Mouse (Mus musculus): ENCODE measurements at regions not wholly inside any gene's neighbourhood (a gene's known extent, or its start where the extent isn't known, plus 50 kb on each side); places are given as distances from the start of the nearest gene placed in this dataset.

DNA sequence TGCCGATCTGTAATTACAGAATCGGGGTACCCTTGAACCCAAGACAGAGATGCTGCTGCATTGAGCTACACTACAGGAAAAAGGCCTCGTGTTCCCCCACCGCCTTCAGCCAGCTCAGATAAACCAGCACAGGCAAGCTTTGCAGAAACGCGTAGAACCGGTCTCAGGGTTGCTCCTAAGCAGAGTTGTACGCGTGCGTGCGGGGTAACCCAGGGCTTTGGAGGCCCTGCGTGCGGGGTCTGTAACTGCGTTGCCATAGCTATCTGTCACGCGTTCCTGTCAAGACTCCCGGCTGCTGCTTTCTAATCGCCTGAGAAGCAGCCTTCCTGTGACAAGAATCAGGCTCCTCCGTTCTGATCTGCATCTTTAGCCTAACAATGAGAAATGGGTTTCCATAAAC, 69.6 kb upstream of the Hnrnpa3 start:
- H3K27me3 ChIP-seq (ENCODE audit: control insufficient read depth, insufficient read depth, insufficient read length): peaks cover 39% of the 10 kb centered on the region
- H3K36me3 ChIP-seq (ENCODE audit: control insufficient read depth, insufficient read depth): no peaks in the 10 kb centered on the region
- H3K4me3 ChIP-seq (ENCODE audit: insufficient read depth, poor library complexity, severe bottlenecking): no peak overlapping the region
- H3K79me3 ChIP-seq (ENCODE audit: low read depth): no peaks in the 10 kb centered on the region
- no peak for TF ChIP-seq USF1 (IDR thresholded peaks at IDR 0.05; ENCODE audit: low read depth)
- TF ChIP-seq CTCF (IDR thresholded peaks at IDR 0.05; ENCODE audit: control insufficient read depth, insufficient read depth, insufficient read length): no peak
- TF ChIP-seq CEBPB (IDR thresholded peaks at IDR 0.05; ENCODE audit: low read depth): no peak
- H3K79me2 ChIP-seq (ENCODE audit: control insufficient read depth, insufficient read depth): no peaks in the 10 kb centered on the region
- no peak overlapping the region for H3ac ChIP-seq (ENCODE audit: control insufficient read depth, insufficient read length, low read depth)

GRCm38 (mm10) chr2:75590175-75590574, 68.9 kb upstream of the Hnrnpa3 start:
- TF ChIP-seq CTCF (IDR thresholded peaks at IDR 0.05; ENCODE audit: control insufficient read depth, insufficient read depth, insufficient read length): peak; percentile 92
- no peak for TF ChIP-seq MAX (IDR thresholded peaks at IDR 0.05)
- TF ChIP-seq USF1 (IDR thresholded peaks at IDR 0.05; ENCODE audit: low read depth): no peak
- no peak for TF ChIP-seq CEBPB (IDR thresholded peaks at IDR 0.05; ENCODE audit: low read depth)
- Histone ChIP-seq H3K79me3 (ENCODE audit: low read depth) (no peaks in the 10 kb centered on the region), H3K36me3 (ENCODE audit: control insufficient read depth, insufficient read depth) (no peaks in the 10 kb centered on the region), H3K4me3 (ENCODE audit: insufficient read depth, poor library complexity, severe bottlenecking) (no peak overlapping the region), H3ac (ENCODE audit: control insufficient read depth, insufficient read length, low read depth) (no peak overlapping the region), H3K79me2 (ENCODE audit: control insufficient read depth, insufficient read depth) (no peaks in the 10 kb centered on the region), H3K27me3 (ENCODE audit: control insufficient read depth, insufficient read depth, insufficient read length) (peaks cover 39% of the 10 kb centered on the region)

GRCm38 (mm10) chr2:75600511-75600910, 58.5 kb upstream of the Hnrnpa3 start:
- no peaks in the 10 kb centered on the region for H3K79me2 ChIP-seq (ENCODE audit: control insufficient read depth, insufficient read depth)
- H3K4me3 ChIP-seq (ENCODE audit: insufficient read depth, poor library complexity, severe bottlenecking): no peak overlapping the region
- H3K79me3 ChIP-seq (ENCODE audit: low read depth): no peaks in the 10 kb centered on the region
- H3K27me3 ChIP-seq (ENCODE audit: control insufficient read depth, insufficient read depth, insufficient read length): peaks cover 3% of the 10 kb centered on the region
- H3K36me3 ChIP-seq (ENCODE audit: control insufficient read depth, insufficient read depth): no peaks in the 10 kb centered on the region
- no peak for TF ChIP-seq CEBPB (IDR thresholded peaks at IDR 0.05; ENCODE audit: low read depth)
- no peak for TF ChIP-seq MAX (IDR thresholded peaks at IDR 0.05)
- TF ChIP-seq CTCF (IDR thresholded peaks at IDR 0.05; ENCODE audit: control insufficient read depth, insufficient read depth, insufficient read length): no peak
- no peak for TF ChIP-seq USF1 (IDR thresholded peaks at IDR 0.05; ENCODE audit: low read depth)
- no peak for TF ChIP-seq MYOD1 (IDR thresholded peaks at IDR 0.05; ENCODE audit: control insufficient read depth, insufficient read length, low read depth)
- no peak for TF ChIP-seq FOSL1 (IDR thresholded peaks at IDR 0.05; ENCODE audit: insufficient read depth, low read length, poor library complexity, severe bottlenecking)
- no peak for TF ChIP-seq MYOG (IDR thresholded peaks at IDR 0.05; ENCODE audit: control insufficient read depth, extremely low read depth, insufficient read length)
- H3ac ChIP-seq (ENCODE audit: control insufficient read depth, insufficient read length, low read depth): no peak overlapping the region

GRCm38 (mm10) chr2:75603175-75603871, 55.7 kb upstream of the Hnrnpa3 start:
- no peak for TF ChIP-seq MYOG (IDR thresholded peaks at IDR 0.05; ENCODE audit: control insufficient read depth, extremely low read depth, insufficient read length)
- peaks cover 3% of the 10 kb centered on the region for H3K27me3 ChIP-seq (ENCODE audit: control insufficient read depth, insufficient read depth, insufficient read length)
- no peak overlapping the region for H3K4me3 ChIP-seq (ENCODE audit: insufficient read depth, poor library complexity, severe bottlenecking)
- no peak overlapping the region for H3ac ChIP-seq (ENCODE audit: control insufficient read depth, insufficient read length, low read depth)
- H3K79me2 ChIP-seq (ENCODE audit: control insufficient read depth, insufficient read depth): no peaks in the 10 kb centered on the region
- H3K79me3 ChIP-seq (ENCODE audit: low read depth): no peaks in the 10 kb centered on the region
- H3K36me3 ChIP-seq (ENCODE audit: control insufficient read depth, insufficient read depth): no peaks in the 10 kb centered on the region

- H3K27me3 ChIP-seq (ENCODE audit: control insufficient read depth, insufficient read depth, insufficient read length): no peaks in the 10 kb centered on the region
- TF ChIP-seq CTCF (IDR thresholded peaks at IDR 0.05; ENCODE audit: control insufficient read depth, insufficient read depth, insufficient read length) (peak; percentile 79), CEBPB (IDR thresholded peaks at IDR 0.05; ENCODE audit: low read depth) (no peak)
- H3K4me3 ChIP-seq (ENCODE audit: insufficient read depth, poor library complexity, severe bottlenecking): no peak overlapping the region
- H3K79me2 ChIP-seq (ENCODE audit: control insufficient read depth, insufficient read depth): no peaks in the 10 kb centered on the region
- no peaks in the 10 kb centered on the region for H3K36me3 ChIP-seq (ENCODE audit: control insufficient read depth, insufficient read depth)
- no peaks in the 10 kb centered on the region for H3K79me3 ChIP-seq (ENCODE audit: low read depth)
- no peak overlapping the region for H3ac ChIP-seq (ENCODE audit: control insufficient read depth, insufficient read length, low read depth)
Measured at GRCm38 (mm10) chr2:75605634-75606033, 53.4 kb upstream of the Hnrnpa3 start.

- Histone ChIP-seq H3K27me3 (ENCODE audit: control insufficient read depth, insufficient read depth, insufficient read length) (no peaks in the 10 kb centered on the region), H3K4me3 (ENCODE audit: insufficient read depth, poor library complexity, severe bottlenecking) (no peak overlapping the region), H3ac (ENCODE audit: control insufficient read depth, insufficient read length, low read depth) (no peak overlapping the region), H3K79me2 (ENCODE audit: control insufficient read depth, insufficient read depth) (no peaks in the 10 kb centered on the region), H3K79me3 (ENCODE audit: low read depth) (no peaks in the 10 kb centered on the region), H3K36me3 (ENCODE audit: control insufficient read depth, insufficient read depth) (no peaks in the 10 kb centered on the region)
- TF ChIP-seq USF1 (IDR thresholded peaks at IDR 0.05; ENCODE audit: low read depth): peak; percentile 38
- TF ChIP-seq FOSL1 (IDR thresholded peaks at IDR 0.05; ENCODE audit: insufficient read depth, low read length, poor library complexity, severe bottlenecking): no peak
Measured at GRCm38 (mm10) chr2:75607010-75607915, 51.8 kb upstream of the Hnrnpa3 start.

Measured in C2C12 (cell line).